Mouse (Mus musculus): ENCODE data around the gene Gcdh. TPM values are rescaled to one million over a fixed set of nuclear protein-coding genes. Genes with fewer than 3 reads are reported as not detected.

Gcdh gene
- 35.7 and 37.8 TPM in 2 replicates for polyA plus RNA-seq (2014; fragmentation: Nextera tagmentation; extraction: Ambion mirVana)

DNA sequence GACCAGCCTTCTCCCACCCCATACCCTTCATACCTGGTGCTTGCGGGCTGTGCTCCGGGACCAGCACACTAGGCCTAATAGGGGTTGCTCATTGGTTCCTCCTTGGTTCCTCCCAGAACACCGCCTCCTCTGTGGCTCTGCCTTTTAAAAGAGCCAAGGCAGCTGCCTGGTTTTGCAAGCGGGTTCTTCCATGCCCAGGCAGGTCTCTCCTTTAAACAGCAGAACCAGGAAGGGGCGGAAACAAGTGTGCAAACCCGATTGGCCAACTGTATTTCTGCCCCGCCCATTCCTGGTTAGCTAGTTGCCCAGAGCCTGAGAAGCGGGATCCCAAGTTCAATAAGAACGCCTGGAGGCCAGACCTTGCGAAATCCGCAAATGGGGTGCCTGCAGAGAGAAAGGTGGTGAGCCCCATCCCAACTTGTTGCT lies at the start of gene Gcdh:
TSS of gene Gcdh (minus strand) at position 213 of the 426 bp plus-strand sequence.
- ATAC-seq (replicated peaks; ENCODE audit: low FRiP score, low TSS enrichment, low read depth): peak; percentile 96
- WGBS: under 1% methylated on average over 11 of the region's 11 CpGs
- Histone ChIP-seq H3K27ac (ENCODE audit: low read depth) (no peak within 1 kb of the TSS), H3K4me3 (ENCODE audit: low read depth, low read length) (peak within 1 kb of the TSS; percentile 74), H3K9ac (ENCODE audit: low read length) (peak within 1 kb of the TSS; percentile 58), H3K4me2 (ENCODE audit: low read length) (peak within 1 kb of the TSS; percentile 87), H3K4me1 (replicated peaks; ENCODE audit: control insufficient read depth, insufficient read depth, low read length) (peaks cover 8% of the 10 kb centered on the region), H3K9me3 (ENCODE audit: control insufficient read depth, low read length) (no peaks in the 10 kb centered on the region), H3K27me3 (replicated peaks; ENCODE audit: control insufficient read depth, insufficient read depth, low read length) (no peaks in the 10 kb centered on the region), H3K36me3 (ENCODE audit: control insufficient read depth, insufficient read depth, low read length) (peaks cover 12% of the 10 kb centered on the region; the same call in 1 of the 2 replicates)
- DNase-seq (ENCODE audit: low spot score): peak; percentile 87

DNA sequence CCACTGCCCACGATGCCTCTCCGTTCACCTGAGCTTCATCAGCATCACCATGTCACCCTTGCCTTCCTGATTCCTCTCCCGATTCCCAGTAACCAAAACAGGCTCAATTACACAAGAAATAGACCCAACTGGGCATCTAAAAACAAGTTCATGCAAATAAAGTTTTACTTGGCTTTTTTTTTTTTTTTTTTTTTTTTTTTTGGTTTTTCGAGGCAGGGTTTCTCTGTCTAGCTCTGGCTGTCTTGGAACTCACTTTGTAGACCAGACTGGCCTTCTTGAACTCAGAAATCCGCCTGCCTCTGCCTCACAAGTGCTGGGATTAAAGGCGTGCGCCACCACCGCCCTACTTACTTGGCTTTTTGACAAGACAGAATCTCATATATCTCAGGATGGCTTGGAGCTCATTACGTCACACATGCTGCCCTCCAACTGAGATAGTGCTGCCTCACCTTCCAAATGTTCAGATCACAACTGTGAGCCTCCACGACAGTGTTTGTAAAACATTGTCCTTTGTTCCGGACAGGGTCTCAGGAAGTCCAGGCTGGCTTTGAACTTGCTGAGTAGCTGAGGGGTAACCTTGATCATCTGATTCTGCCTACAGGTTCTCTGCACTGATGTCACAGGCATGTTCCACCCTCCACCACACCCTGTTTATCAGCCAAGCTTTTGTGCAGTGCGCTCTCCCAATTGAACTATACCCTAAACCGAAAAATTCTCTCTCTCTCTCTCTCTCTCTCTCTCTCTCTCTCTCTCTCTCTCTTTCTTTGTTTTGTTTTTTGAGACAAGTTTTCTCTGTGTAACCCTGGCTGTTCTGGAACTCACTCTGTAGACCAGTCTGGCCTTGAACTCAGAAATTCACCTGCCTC lies 44.1 kb upstream of the Gcdh start:
- no peaks in the 10 kb centered on the region for H3K9me3 ChIP-seq (ENCODE audit: control insufficient read depth, low read length)
- no peak for ATAC-seq (replicated peaks; ENCODE audit: low FRiP score, low TSS enrichment, low read depth)
- H3K4me2 ChIP-seq (ENCODE audit: low read length): peak overlapping the region; percentile 62
- H3K9ac ChIP-seq (ENCODE audit: low read length): no peak overlapping the region
- peaks cover 62% of the 10 kb centered on the region for H3K27me3 ChIP-seq (replicated peaks; ENCODE audit: control insufficient read depth, insufficient read depth, low read length)
- peaks cover 10% of the 10 kb centered on the region for H3K4me1 ChIP-seq (replicated peaks; ENCODE audit: control insufficient read depth, insufficient read depth, low read length)
- no peak for DNase-seq (ENCODE audit: low spot score)
- WGBS: 59% methylated on average over 13 of the region's 13 CpGs
- no peak overlapping the region for H3K27ac ChIP-seq (ENCODE audit: low read depth)
- H3K4me3 ChIP-seq (ENCODE audit: low read depth, low read length): no peak overlapping the region
- no peaks in the 10 kb centered on the region for H3K36me3 ChIP-seq (ENCODE audit: control insufficient read depth, insufficient read depth, low read length)

DNA sequence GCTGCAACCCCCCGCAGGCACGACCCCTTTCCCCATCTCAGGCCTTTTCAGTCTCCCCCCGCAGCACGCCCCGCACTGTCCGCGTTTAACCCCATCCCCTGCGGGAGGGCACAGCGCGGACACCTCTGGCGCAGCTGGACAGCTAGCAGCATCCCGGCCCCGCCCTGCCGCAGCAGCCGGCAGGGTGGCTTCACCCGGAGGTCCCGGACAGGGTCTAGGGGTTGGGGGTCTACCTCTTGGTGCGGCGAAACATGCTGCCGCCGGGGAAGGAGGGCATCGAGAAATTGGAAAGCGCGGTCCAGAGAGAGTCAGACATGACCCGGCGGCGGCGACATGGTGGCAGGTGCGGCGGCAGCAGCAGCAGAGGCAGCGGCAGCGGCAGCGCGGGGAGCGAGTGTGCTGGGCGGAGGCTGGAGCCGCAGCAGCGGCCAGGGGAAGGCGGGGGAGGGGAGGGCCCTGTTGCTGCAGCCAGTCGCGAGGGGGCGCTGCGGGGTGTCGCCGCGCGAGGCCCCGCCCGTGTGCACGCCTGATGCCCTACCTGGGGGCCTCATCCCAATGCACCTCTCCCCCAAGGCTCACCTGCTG lies 43.3 kb upstream of the Gcdh start, which contains the start of gene Mast1:
TSS of gene Mast1 (minus strand) at position 398 of the 585 bp plus-strand sequence.
- Histone ChIP-seq H3K4me3 (ENCODE audit: low read depth, low read length) (peak within 1 kb of the TSS; percentile 39), H3K4me1 (replicated peaks; ENCODE audit: control insufficient read depth, insufficient read depth, low read length) (peaks cover 10% of the 10 kb centered on the region), H3K9ac (ENCODE audit: low read length) (peak within 1 kb of the TSS; percentile 17; the same call in 1 of the 2 replicates), H3K9me3 (ENCODE audit: control insufficient read depth, low read length) (no peaks in the 10 kb centered on the region), H3K4me2 (ENCODE audit: low read length) (peak within 1 kb of the TSS; percentile 62), H3K27me3 (replicated peaks; ENCODE audit: control insufficient read depth, insufficient read depth, low read length) (peaks cover 61% of the 10 kb centered on the region), H3K36me3 (ENCODE audit: control insufficient read depth, insufficient read depth, low read length) (no peaks in the 10 kb centered on the region), H3K27ac (ENCODE audit: low read depth) (no peak within 1 kb of the TSS)
- DNase-seq (ENCODE audit: low spot score): peak; percentile 78
- peak; percentile 56; the same call in 1 of the 2 replicates for ATAC-seq (replicated peaks; ENCODE audit: low FRiP score, low TSS enrichment, low read depth)
- WGBS: under 1% methylated on average over 49 of the region's 50 CpGs

DNA sequence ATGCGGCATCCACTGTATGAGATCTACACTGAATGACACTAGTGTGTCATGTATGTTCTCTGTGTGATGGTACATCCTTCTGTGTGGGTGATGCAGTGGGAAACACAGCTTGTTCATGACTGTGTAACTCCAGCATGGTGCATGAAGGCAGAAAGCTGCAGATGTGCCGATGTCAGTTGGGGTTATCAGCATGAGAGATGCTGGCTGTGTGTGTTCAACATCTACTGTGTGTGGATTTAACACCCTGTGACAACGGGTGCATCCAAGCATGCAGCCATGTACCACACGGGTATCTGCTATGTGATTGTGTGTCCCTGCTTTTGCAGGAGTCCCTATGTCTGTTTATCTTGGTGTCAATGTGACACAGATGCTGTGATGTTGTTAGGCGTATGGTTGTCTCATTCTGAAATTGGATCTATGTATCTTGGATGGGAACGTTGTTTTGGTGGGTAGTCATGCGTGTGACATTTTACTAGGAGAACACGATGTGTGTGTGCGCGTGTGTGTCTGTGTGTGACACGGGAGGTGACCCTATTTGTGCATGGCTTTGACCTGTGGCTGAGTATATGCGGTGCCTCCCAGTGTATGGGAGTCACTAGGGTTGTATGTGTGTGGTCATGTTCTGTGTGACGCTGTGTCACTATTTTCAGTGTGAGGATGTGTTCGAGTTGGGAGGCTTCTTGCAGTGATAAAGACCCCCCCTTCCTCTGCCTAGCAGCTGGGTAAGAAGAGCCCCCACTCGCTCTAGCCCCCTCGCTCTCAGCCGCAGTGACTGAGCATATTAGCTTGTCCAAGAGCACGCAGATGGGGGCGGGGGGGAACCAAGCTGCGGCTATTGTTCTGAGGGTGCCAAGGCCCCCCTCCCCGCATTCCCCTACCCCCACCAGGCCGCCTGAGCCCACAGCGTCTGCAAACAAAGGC lies 42.6 kb upstream of the Gcdh start:
- Histone ChIP-seq H3K27me3 (replicated peaks; ENCODE audit: control insufficient read depth, insufficient read depth, low read length) (peaks cover 68% of the 10 kb centered on the region), H3K9ac (ENCODE audit: low read length) (peak overlapping the region; percentile 17; the same call in 1 of the 2 replicates), H3K4me2 (ENCODE audit: low read length) (peak overlapping the region; percentile 62), H3K4me1 (replicated peaks; ENCODE audit: control insufficient read depth, insufficient read depth, low read length) (peaks cover 10% of the 10 kb centered on the region), H3K36me3 (ENCODE audit: control insufficient read depth, insufficient read depth, low read length) (no peaks in the 10 kb centered on the region), H3K4me3 (ENCODE audit: low read depth, low read length) (peak overlapping the region; percentile 39), H3K27ac (ENCODE audit: low read depth) (no peak overlapping the region), H3K9me3 (ENCODE audit: control insufficient read depth, low read length) (no peaks in the 10 kb centered on the region)
- ATAC-seq (replicated peaks; ENCODE audit: low FRiP score, low TSS enrichment, low read depth) (no peak), DNase-seq (ENCODE audit: low spot score) (no peak)
- WGBS: 24% methylated on average over 23 of the region's 23 CpGs

DNA sequence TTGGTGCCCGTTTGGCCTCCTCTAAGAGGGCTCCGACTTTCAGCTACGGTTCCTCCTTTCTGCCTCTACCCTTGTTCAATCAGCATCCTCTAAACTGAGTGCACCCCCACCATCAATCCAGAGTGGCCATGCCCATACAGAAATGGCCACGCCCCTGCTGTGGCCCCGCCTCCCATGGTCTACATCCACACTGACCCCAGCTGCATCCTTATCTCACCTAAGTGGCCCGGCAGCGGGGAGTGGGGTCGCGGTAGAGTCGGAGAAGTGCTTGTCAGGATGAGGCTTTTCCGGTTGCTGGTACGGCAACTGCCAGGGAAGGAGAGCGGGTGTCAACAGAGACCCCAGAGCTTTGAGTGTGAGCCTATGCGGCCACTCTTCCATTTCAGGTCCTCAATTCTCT lies 41.8 kb upstream of the Gcdh start:
- no peak overlapping the region for H3K4me3 ChIP-seq (ENCODE audit: low read depth, low read length)
- H3K27me3 ChIP-seq (replicated peaks; ENCODE audit: control insufficient read depth, insufficient read depth, low read length): peaks cover 73% of the 10 kb centered on the region
- 5% methylated on average over 14 of the region's 14 CpGs for WGBS
- H3K27ac ChIP-seq (ENCODE audit: low read depth): no peak overlapping the region
- ATAC-seq (replicated peaks; ENCODE audit: low FRiP score, low TSS enrichment, low read depth) (no peak; the same call in 1 of the 2 replicates), DNase-seq (ENCODE audit: low spot score) (no peak)
- no peak overlapping the region for H3K4me2 ChIP-seq (ENCODE audit: low read length)
- H3K9me3 ChIP-seq (ENCODE audit: control insufficient read depth, low read length): no peaks in the 10 kb centered on the region
- no peaks in the 10 kb centered on the region for H3K36me3 ChIP-seq (ENCODE audit: control insufficient read depth, insufficient read depth, low read length)
- peaks cover 10% of the 10 kb centered on the region for H3K4me1 ChIP-seq (replicated peaks; ENCODE audit: control insufficient read depth, insufficient read depth, low read length)
- no peak overlapping the region for H3K9ac ChIP-seq (ENCODE audit: low read length)

DNA sequence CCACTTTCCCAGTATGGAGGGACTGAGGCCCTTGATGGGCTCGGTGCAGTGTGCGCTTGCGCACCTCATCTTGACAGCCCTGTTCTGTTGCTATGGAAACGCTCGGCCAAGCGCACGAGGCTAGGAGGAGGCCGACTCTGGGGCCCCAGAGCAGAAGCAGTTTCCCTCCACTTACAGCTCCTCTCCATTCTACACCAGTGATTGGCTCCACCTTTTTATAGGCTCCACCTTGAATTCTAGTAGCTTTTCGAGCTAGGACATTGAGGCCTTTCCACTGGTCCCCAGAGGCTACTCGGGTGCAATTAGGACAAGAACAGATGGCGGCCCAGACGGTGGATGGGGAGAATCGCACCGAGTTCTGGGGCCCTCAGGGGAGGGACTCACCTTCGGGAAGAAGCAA lies 41.1 kb upstream of the Gcdh start:
- Histone ChIP-seq H3K27ac (ENCODE audit: low read depth) (no peak overlapping the region), H3K9ac (ENCODE audit: low read length) (no peak overlapping the region), H3K27me3 (replicated peaks; ENCODE audit: control insufficient read depth, insufficient read depth, low read length) (peaks cover 75% of the 10 kb centered on the region), H3K36me3 (ENCODE audit: control insufficient read depth, insufficient read depth, low read length) (no peaks in the 10 kb centered on the region), H3K9me3 (ENCODE audit: control insufficient read depth, low read length) (no peaks in the 10 kb centered on the region), H3K4me1 (replicated peaks; ENCODE audit: control insufficient read depth, insufficient read depth, low read length) (peaks cover 10% of the 10 kb centered on the region), H3K4me3 (ENCODE audit: low read depth, low read length) (no peak overlapping the region; the same call in 1 of the 2 replicates), H3K4me2 (ENCODE audit: low read length) (no peak overlapping the region; the same call in 1 of the 2 replicates)
- DNase-seq (ENCODE audit: low spot score) (no peak), ATAC-seq (replicated peaks; ENCODE audit: low FRiP score, low TSS enrichment, low read depth) (no peak)
- WGBS: under 1% methylated on average over 15 of the region's 15 CpGs

DNA sequence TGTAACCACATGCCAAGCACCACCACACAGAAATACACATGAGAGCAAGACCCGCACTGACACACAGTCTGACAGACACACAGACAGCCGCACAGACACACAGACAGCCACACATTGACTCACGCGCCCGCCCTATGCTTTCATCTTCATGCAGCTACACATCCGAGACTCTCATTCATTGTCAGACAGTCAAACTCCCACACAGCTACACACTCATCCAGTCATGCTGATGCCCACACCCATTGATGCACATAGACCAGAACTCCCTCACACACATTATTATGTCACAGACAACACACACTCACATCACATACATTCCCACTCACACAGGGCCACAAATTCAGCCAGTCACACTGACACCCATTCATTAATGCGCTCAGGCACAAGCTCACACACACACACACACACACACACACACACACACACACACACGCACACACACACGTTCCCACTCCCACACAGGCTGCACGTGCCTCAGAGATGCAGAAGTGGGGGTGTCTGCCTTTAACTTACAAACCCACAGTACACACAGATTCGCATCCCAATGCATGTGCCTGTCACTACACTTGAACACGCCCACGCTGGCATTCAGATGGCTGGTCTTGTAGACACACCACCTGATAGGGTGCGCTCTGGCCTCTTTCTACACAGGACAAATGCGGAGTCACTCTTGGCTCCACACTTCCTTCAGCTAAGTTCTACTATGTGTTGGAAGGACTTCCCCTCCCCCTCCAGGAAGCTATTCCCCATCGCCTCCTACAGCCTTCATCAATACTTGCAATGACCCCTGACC lies 40.2 kb upstream of the Gcdh start:
- no peak overlapping the region for H3K4me3 ChIP-seq (ENCODE audit: low read depth, low read length)
- DNase-seq (ENCODE audit: low spot score) (no peak), ATAC-seq (replicated peaks; ENCODE audit: low FRiP score, low TSS enrichment, low read depth) (no peak)
- H3K27ac ChIP-seq (ENCODE audit: low read depth): no peak overlapping the region
- H3K4me1 ChIP-seq (replicated peaks; ENCODE audit: control insufficient read depth, insufficient read depth, low read length): peaks cover 10% of the 10 kb centered on the region
- 83% methylated on average over 16 of the region's 16 CpGs for WGBS
- H3K4me2 ChIP-seq (ENCODE audit: low read length): no peak overlapping the region
- peaks cover 80% of the 10 kb centered on the region for H3K27me3 ChIP-seq (replicated peaks; ENCODE audit: control insufficient read depth, insufficient read depth, low read length)
- no peaks in the 10 kb centered on the region for H3K36me3 ChIP-seq (ENCODE audit: control insufficient read depth, insufficient read depth, low read length)
- no peak overlapping the region for H3K9ac ChIP-seq (ENCODE audit: low read length)
- no peaks in the 10 kb centered on the region for H3K9me3 ChIP-seq (ENCODE audit: control insufficient read depth, low read length)

All from intestine, embryonic 14.5 days (tissue).